Mouse (Mus musculus) liver, embryonic 12.5 days (tissue): Measurements from ENCODE around the gene Gm21882. TPM values are rescaled to one million over a fixed set of nuclear protein-coding genes. Genes with fewer than 3 reads are reported as not detected.
"Not testable (repeated sequence)": the region's sequence is repeated elsewhere in the genome, so short reads cannot be mapped to it uniquely, and the experiment has no call there.

Source experiments
- ATAC-seq: fragments of 200-750 bp; cut with Nextera tagmentation; 2 replicates; pipeline ENCODE4 v1.8.0; 2017; ENCODE audit warnings: moderate number of reproducible peaks, mild to moderate bottlenecking, moderate library complexity
- H3K27ac ChIP-seq: fragments of 300-500 bp; sonication (generic); 2 replicates; pipeline ENCODE4 v1.5.1; 2016; ENCODE audit warnings: mild to moderate bottlenecking
- H3K27me3 ChIP-seq: fragments of 300-500 bp; sonication (generic); replicated peaks from 2 replicates; pipeline ENCODE4 v1.6.1; 2016; ENCODE audit warnings: mild to moderate bottlenecking, moderate library complexity
- H3K36me3 ChIP-seq: fragments of 300-500 bp; sonication (generic); 2 replicates; pipeline ENCODE4 v1.6.1; 2016; ENCODE audit warnings: mild to moderate bottlenecking, moderate library complexity
- H3K4me1 ChIP-seq: fragments of 300-500 bp; sonication (generic); 2 replicates; pipeline ENCODE4 v1.6.1; 2016
- H3K4me2 ChIP-seq: fragments of 300-500 bp; sonication (generic); 2 replicates; pipeline ENCODE4 v1.6.1; 2016; ENCODE audit warnings: mild to moderate bottlenecking, moderate library complexity
- H3K4me3 ChIP-seq: fragments of 300-500 bp; sonication (generic); 2 replicates; pipeline ENCODE4 v1.5.1; 2016; ENCODE audit warnings: mild to moderate bottlenecking, moderate library complexity
- H3K9ac ChIP-seq: fragments of 300-500 bp; sonication (generic); 2 replicates; pipeline ENCODE4 v1.6.1; 2016; ENCODE audit warnings: mild to moderate bottlenecking, moderate library complexity
- H3K9me3 ChIP-seq: fragments of 300-500 bp; sonication (generic); replicated peaks from 2 replicates; pipeline ENCODE4 v1.6.1; 2016; ENCODE audit warnings: mild to moderate bottlenecking, moderate library complexity
- WGBS: fragments of 180-500 bp; shearing (Covaris S2); methylation state at CpG from one replicate; pipeline ENCODE4 v1.1.7; 2016; ENCODE audit not compliant: insufficient replicate concordance; 5-methylcytosine and 5-hydroxymethylcytosine counted together
- polyA plus RNA-seq: library from polyadenylated mRNA; unstranded; fragments of >200 nt; fragmentation: Nextera tagmentation; extraction: Ambion mirVana; gene quantifications from 2 replicates; pipeline ENCODE4 v1.2.1, GENCODE M21; 2016

Gm21882 gene
- not detected in 2 replicates for polyA plus RNA-seq

DNA sequence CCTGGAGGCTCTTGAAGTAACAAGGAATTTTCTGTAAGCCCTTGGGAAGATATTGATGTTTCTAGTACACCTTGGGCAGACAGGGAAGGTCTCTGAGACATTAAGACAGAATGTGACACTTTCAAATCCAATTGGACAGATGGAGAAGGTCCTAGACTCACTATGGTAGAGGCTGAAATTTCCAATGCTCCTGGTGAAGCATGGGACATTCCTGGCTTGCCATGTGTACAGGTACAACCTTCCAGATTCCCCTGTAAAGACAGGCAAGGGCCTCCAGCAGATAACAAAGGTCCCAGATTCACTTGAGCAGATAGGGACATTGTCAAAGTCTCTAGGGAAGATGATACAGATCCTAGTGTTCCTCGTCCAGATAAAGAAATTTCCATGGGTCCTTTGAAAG lies at the start of gene Gm21882:
Gm21882 (minus strand) TSS at position 101 of the 400 bp plus-strand sequence.
- not testable (repeated sequence) for H3K27ac ChIP-seq, H3K27me3 ChIP-seq, H3K4me3 ChIP-seq, H3K4me2 ChIP-seq, H3K9ac ChIP-seq, H3K4me1 ChIP-seq, H3K36me3 ChIP-seq, H3K9me3 ChIP-seq, ATAC-seq
- 33% methylated on average over 1 of the region's 1 CpGs for WGBS

Other genes with a start within 250 kb of the Gm21882 start
- not detected in 2 replicates for gene Gm21865, start 64.6 kb downstream of the Gm21882 start, polyA plus RNA-seq